Mouse (Mus musculus): ENCODE results near the gene Nfe2l1.
A peak's percentile ranks its signal among the peaks of the same experiment; 100 is the strongest.

GRCm38 (mm10) chr11:96822675-96823470 is 6.9 kb downstream of the Nfe2l1 start:
- TF ChIP-seq USF1 (IDR thresholded peaks at IDR 0.05; ENCODE audit: low read depth, low read length): peak; percentile 62; the same call in 1 of the 2 replicates
- TF ChIP-seq E2F4 (IDR thresholded peaks at IDR 0.05; ENCODE audit: borderline replicate concordance, low read depth, low read length): no peak
- TF ChIP-seq CTCF (IDR thresholded peaks at IDR 0.05 in 2 of 3, conservative IDR thresholded peaks at IDR 0.05 in 1 of 3; ENCODE audit: control insufficient read depth in 1 of 3, insufficient read depth in 1 of 3, low read depth in 2 of 3, low read length in 3 of 3, poor library complexity in 1 of 3, severe bottlenecking in 1 of 3): no peak
- TF ChIP-seq JUND (IDR thresholded peaks at IDR 0.05; ENCODE audit: low read depth, low read length): no peak
- TF ChIP-seq MAX (IDR thresholded peaks at IDR 0.05; ENCODE audit: low read length): no peak
- peak; percentile 46; the same call in 1 of the 2 replicates for TF ChIP-seq TCF12 (IDR thresholded peaks at IDR 0.05; ENCODE audit: low read depth, low read length)
- TF ChIP-seq POLR2A (IDR thresholded peaks at IDR 0.05; ENCODE audit: control insufficient read depth in 1 of 2, insufficient read depth in 1 of 2, low read depth in 1 of 2, low read length in 2 of 2, poor library complexity in 1 of 2): no peak
- TF ChIP-seq POLR2AphosphoS2 (IDR thresholded peaks at IDR 0.05; ENCODE audit: low read length): no peak; the same call in 1 of the 2 replicates
- TF ChIP-seq NRF1 (IDR thresholded peaks at IDR 0.05; ENCODE audit: insufficient read depth, low read depth, low read length, poor library complexity, severe bottlenecking): no peak
- TF ChIP-seq SMC3 (IDR thresholded peaks at IDR 0.05; ENCODE audit: low read depth, low read length): no peak
- no peak for TF ChIP-seq GATA1 (IDR thresholded peaks at IDR 0.05; ENCODE audit: low read depth, low read length)
- peak; percentile 15; the same call in 1 of the 2 replicates for TF ChIP-seq TBP (IDR thresholded peaks at IDR 0.05; ENCODE audit: low read depth, low read length)
- TF ChIP-seq RAD21 (IDR thresholded peaks at IDR 0.05; ENCODE audit: low read depth, low read length): no peak

All from MEL (cell line).